Mouse (Mus musculus): Measurements from ENCODE around the gene Trim2.

- TF ChIP-seq RAD21 (IDR thresholded peaks at IDR 0.05; ENCODE audit: low read depth, low read length) (no peak), ZKSCAN1 (IDR thresholded peaks at IDR 0.05; ENCODE audit: borderline replicate concordance, low read depth, low read length) (no peak), CTCF (conservative IDR thresholded peaks at IDR 0.05 in 1 of 2, IDR thresholded peaks at IDR 0.05 in 1 of 2; ENCODE audit: low read depth in 2 of 2, low read length in 2 of 2) (no peak)
These were observed 88.2 kb downstream of the Trim2 start for GRCm38 (mm10) chr3:84218498-84218897.

Measured in CH12.LX (cell line).